Mouse (Mus musculus) hindbrain, embryonic 12.5 days (tissue): ENCODE results near the gene Slc12a6. TPM values are rescaled to one million over a fixed set of nuclear protein-coding genes. Genes with fewer than 3 reads are reported as not detected.

Experiments used
- ATAC-seq: fragments of 200-750 bp; cut with Nextera tagmentation; 2 replicates; pipeline ENCODE4 v1.8.0; 2017; ENCODE audit warnings: moderate TSS enrichment; ENCODE audit not compliant: low FRiP score
- H3K27ac ChIP-seq: fragments of 300-500 bp; sonication (generic); 2 replicates; pipeline ENCODE4 v1.5.1; 2016; ENCODE audit warnings: mild to moderate bottlenecking
- H3K27me3 ChIP-seq: fragments of 300-500 bp; sonication (generic); 2 replicates; pipeline ENCODE4 v1.6.1; 2016; ENCODE audit warnings: mild to moderate bottlenecking
- H3K36me3 ChIP-seq: fragments of 300-500 bp; sonication (generic); 2 replicates; pipeline ENCODE4 v1.6.1; 2016; ENCODE audit warnings: mild to moderate bottlenecking
- H3K4me1 ChIP-seq: fragments of 300-500 bp; sonication (generic); 2 replicates; pipeline ENCODE4 v1.6.1; 2016
- H3K4me2 ChIP-seq: fragments of 300-500 bp; sonication (generic); replicated peaks from 2 replicates; pipeline ENCODE4 v1.6.1; 2016; ENCODE audit warnings: mild to moderate bottlenecking
- H3K4me3 ChIP-seq: fragments of 300-500 bp; sonication (generic); 2 replicates; pipeline ENCODE4 v1.5.1; 2016; ENCODE audit warnings: mild to moderate bottlenecking
- H3K9ac ChIP-seq: fragments of 300-500 bp; sonication (generic); 2 replicates; pipeline ENCODE4 v1.6.1; 2016; ENCODE audit warnings: mild to moderate bottlenecking, moderate library complexity
- H3K9me3 ChIP-seq: fragments of 300-500 bp; sonication (generic); replicated peaks from 2 replicates; pipeline ENCODE4 v1.6.1; 2016; ENCODE audit warnings: mild to moderate bottlenecking
- whole genome bisulfite sequencing: fragments of 180-500 bp; shearing (Covaris S2); methylation state at CpG from one replicate; pipeline ENCODE4 v1.1.7; 2016; 5-methylcytosine and 5-hydroxymethylcytosine counted together
- polyA plus RNA-seq: library from polyadenylated mRNA; unstranded; fragments of >200 nt; fragmentation: Nextera tagmentation; extraction: Ambion mirVana; gene quantifications from 2 replicates; pipeline ENCODE4 v1.2.1, GENCODE M21; 2016

Slc12a6 gene
- polyA plus RNA-seq, 1 experiment from 2014 or later = 21.1 TPM

DNA sequence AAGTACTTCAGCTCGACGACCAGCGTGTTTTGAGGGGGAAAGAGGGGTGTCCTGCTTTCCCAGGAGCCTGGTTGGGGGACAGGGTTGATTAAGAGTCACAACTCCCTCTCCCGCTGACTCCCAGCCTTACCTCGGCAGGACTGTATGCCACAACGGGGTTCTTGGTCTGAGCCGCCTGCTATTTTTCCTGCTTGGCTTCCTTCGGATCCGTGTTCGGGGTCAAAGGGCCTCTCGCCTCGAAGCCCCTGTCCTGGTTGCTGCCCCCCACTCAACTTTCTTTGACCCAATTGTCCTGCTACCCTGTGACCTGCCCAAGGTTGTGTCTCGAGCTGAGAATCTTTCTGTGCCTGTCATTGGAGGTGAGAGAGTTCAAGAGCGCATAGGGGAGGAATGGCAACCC, 23.8 kb upstream of the Slc12a6 start:
- WGBS = 83% methylated on average over 14 of the region's 14 CpGs
- ATAC-seq = no peak

DNA sequence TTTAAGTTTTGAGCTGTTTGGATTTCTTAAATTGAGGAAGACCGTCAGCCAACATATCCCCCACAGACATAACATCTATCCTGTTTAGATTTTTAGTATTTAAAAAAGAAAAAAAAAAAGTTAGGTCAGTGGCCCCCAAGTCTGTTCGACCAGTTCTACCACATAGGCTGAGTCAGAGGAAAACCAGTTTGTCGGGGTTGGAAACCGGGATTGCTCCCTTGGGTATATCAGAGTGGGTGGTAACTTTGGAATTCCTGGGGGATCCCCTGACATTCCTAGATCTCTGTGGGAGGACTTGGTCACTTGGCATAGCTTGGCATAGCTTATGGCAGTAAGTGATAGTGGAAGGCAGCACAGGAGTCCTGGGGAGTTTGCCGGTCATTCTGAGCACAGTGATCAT, 20.3 kb upstream of the Slc12a6 start:
- Histone ChIP-seq H3K27ac (no peak overlapping the region), H3K4me2 (no peak overlapping the region), H3K9ac (no peak overlapping the region), H3K27me3 (no peaks in the 10 kb centered on the region), H3K9me3 (no peaks in the 10 kb centered on the region), H3K36me3 (peaks cover 21% of the 10 kb centered on the region; the same call in 1 of the 2 replicates), H3K4me1 (peaks cover 9% of the 10 kb centered on the region), H3K4me3 (no peak overlapping the region)
- no peak for ATAC-seq
- whole genome bisulfite sequencing = 87% methylated on average over 5 of the region's 5 CpGs

More for the DNA sequence above, 23.8 kb upstream of the Slc12a6 start:
- peaks cover 21% of the 10 kb centered on the region; the same call in 1 of the 2 replicates for H3K36me3 ChIP-seq
- peaks cover 9% of the 10 kb centered on the region for H3K4me1 ChIP-seq
- no peak overlapping the region for H3K4me2 ChIP-seq
- H3K9ac ChIP-seq = no peak overlapping the region
- no peaks in the 10 kb centered on the region for H3K9me3 ChIP-seq
- peaks cover 7% of the 10 kb centered on the region; the same call in 1 of the 2 replicates for H3K27me3 ChIP-seq
- H3K4me3 ChIP-seq = no peak overlapping the region
- H3K27ac ChIP-seq = no peak overlapping the region

DNA sequence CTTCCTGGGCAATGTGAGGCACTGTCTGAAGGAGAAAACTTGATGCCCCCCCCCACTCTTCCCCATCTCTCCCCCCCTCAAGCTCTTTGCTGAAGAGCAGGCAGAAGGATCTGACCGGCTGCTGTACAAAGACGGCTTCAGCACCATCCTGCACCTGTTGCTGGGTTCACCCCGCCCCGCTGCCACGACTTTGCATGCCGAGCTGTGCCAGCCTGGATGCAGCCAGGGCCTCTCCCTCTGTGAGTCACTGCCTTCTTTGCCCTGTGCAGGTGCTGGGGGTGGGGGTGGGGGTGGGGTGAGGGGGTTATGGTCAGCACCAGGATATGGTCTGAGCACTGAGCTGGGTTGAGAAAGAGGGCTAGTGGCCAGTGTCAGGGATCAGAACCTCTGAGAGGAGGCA, 19.4 kb upstream of the Slc12a6 start:
- Histone ChIP-seq H3K9ac (no peak overlapping the region), H3K4me2 (no peak overlapping the region), H3K4me1 (peaks cover under 1% of the 10 kb centered on the region; the same call in 1 of the 2 replicates), H3K27me3 (no peaks in the 10 kb centered on the region), H3K36me3 (peaks cover 21% of the 10 kb centered on the region; the same call in 1 of the 2 replicates), H3K9me3 (no peaks in the 10 kb centered on the region), H3K4me3 (no peak overlapping the region), H3K27ac (no peak overlapping the region)
- WGBS = 87% methylated on average over 6 of the region's 6 CpGs
- ATAC-seq = no peak

DNA sequence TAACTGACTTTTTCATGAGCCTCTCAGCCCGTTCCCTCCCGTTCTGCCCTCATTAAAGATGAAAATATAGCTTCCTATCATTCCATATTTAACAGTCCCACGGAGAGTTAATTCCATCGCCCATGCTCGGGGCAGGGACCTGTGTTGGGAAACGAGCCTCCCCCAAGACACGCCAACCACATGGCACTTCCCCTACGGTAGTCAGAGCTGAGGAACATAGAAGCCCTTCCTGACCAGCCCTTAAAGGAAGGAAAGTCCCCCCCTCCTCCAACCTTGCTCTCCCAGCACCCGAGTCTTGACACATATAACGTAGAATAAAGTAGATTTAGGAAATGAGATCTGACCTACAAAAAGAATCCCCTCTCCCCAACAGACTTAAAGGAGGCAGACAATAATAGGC, 18.3 kb upstream of the Slc12a6 start:
- WGBS = 84% methylated on average over 10 of the region's 10 CpGs
- H3K4me3 ChIP-seq = no peak overlapping the region
- H3K4me1 ChIP-seq = no peaks in the 10 kb centered on the region
- ATAC-seq = no peak
- no peak overlapping the region for H3K4me2 ChIP-seq
- H3K9me3 ChIP-seq = no peaks in the 10 kb centered on the region
- no peaks in the 10 kb centered on the region for H3K27me3 ChIP-seq
- no peak overlapping the region for H3K27ac ChIP-seq
- peaks cover 21% of the 10 kb centered on the region; the same call in 1 of the 2 replicates for H3K36me3 ChIP-seq
- no peak overlapping the region for H3K9ac ChIP-seq

DNA sequence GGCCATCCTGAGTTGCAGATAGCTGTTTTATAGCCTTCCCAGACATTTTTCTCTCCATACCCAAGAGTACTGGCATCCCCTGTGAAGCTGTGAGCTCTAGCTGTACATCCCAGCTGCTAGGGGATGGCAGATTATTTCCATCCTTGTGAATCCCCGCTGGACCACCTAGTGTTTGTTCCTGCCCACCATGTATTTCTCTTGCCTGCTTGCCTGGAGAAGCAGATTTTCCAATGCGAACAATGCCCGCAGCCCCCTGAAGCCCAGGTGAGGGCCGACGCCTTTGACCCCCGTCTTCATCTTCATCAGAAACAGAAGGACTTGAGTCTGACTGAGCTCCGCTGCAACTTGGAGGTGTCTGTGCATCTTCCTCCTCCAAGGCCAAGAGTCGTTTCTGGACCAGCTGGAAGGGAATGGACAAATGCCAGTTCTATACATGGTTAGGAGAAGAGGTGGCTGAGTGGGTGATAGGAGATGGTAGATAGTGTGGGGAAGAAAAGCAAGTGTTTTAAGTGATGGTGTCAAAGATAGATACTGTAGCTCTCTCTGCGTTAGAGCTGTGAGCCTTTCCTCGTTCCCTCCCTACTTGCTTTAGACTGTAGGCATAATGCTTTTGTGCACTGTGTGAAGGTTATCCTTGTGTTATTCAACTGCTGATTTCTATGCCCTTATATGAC, 15.7 kb upstream of the Slc12a6 start:
- Histone ChIP-seq H3K27me3 (no peaks in the 10 kb centered on the region), H3K4me1 (no peaks in the 10 kb centered on the region), H3K36me3 (0 out of 2 replicates have a peak, but pooled peaks cover 10% of the 10 kb centered on the region), H3K27ac (no peak overlapping the region), H3K9ac (no peak overlapping the region), H3K9me3 (no peaks in the 10 kb centered on the region), H3K4me2 (no peak overlapping the region), H3K4me3 (no peak overlapping the region)
- WGBS = 93% methylated on average over 10 of the region's 10 CpGs
- ATAC-seq = no peak

DNA sequence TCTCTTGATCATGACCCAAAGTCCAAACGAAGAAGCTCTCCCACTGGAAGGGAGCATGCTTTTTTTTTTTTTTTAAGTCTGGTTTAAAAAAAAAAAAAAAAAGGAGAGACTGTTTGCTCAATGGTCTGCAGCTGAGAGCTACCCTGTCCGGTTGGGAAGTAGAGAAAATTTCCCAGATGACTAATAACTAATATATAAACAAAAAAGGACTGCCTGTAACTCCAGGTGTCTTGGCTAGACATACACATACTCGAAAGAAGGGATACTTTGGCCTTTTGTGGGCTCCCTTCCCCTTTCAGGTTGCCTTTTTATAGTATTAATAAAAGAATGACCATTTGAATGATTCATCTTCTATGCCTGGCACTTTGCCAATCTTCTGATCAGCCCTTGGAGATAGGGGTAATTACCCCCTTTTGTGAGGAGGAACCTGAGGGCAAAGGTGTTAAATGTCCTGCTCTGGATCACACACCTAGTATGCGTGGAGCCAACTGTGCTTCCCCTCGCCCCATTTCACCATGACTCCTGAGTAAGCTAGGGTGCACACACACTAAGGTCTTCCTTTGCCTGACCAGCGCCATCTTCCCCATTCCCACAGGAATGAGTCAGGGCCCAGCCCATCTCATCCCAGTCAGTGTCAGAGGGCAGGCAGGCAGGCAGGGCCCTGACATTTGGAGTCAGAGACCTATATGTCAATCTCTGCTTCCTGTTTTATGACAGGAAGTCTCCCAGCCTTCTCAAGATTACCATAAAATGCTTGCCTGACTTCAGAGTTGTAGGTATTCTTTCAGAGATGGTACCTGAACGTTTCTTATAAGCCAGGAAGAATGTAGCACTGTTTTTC, 10.7 kb upstream of the Slc12a6 start:
- Histone ChIP-seq H3K4me1 (no peaks in the 10 kb centered on the region), H3K9ac (no peak overlapping the region), H3K4me2 (no peak overlapping the region), H3K27me3 (no peaks in the 10 kb centered on the region), H3K4me3 (no peak overlapping the region), H3K36me3 (no peaks in the 10 kb centered on the region), H3K27ac (no peak overlapping the region), H3K9me3 (no peaks in the 10 kb centered on the region)
- 71% methylated on average over 7 of the region's 7 CpGs for WGBS
- no peak for ATAC-seq

DNA sequence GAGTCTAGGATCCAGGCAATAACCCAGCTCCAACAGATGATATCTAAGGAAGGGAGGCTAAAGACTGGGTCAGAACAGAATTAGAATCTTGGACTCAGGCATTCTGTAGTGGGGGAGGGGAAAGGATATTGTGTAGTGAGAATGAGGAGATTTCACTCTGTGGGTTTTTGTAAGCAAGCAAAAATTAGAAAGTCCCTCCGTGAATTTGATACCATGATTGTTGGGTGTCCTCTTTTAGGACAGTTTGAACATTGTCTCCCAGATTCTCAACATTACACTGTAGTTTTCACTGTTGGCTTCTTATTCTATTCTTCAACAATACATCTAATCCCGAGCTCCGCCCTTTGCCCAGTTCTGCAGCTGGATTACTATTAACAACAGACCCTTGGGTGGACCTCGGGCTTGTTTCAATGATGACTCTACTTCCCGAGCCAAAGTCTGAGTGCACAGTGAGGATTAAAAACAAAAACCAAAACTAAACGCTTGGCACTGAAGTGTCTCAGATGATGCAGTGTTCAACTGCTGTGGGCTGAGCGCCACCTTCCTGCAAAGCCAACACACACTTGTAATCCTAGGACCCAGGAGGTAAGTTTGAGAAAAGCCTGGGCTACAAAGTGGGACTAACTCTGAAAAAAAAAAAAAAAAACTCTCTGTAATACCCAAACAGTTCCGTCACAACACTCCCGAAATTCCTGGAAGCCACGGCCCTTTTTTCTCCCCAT, 6.2 kb upstream of the Slc12a6 start, which contains the start of gene Nutm1:
Gene Nutm1 (minus strand): TSS at position 51 of the 722 bp plus-strand sequence.
- H3K9me3 ChIP-seq = no peaks in the 10 kb centered on the region
- H3K27ac ChIP-seq = no peak within 1 kb of the TSS
- H3K27me3 ChIP-seq = no peaks in the 10 kb centered on the region
- H3K4me3 ChIP-seq = no peak within 1 kb of the TSS
- no peak within 1 kb of the TSS for H3K4me2 ChIP-seq
- 78% methylated on average over 10 of the region's 10 CpGs for WGBS
- H3K36me3 ChIP-seq = no peaks in the 10 kb centered on the region
- ATAC-seq = no peak
- H3K9ac ChIP-seq = no peak within 1 kb of the TSS
- H3K4me1 ChIP-seq = peaks cover 11% of the 10 kb centered on the region

DNA sequence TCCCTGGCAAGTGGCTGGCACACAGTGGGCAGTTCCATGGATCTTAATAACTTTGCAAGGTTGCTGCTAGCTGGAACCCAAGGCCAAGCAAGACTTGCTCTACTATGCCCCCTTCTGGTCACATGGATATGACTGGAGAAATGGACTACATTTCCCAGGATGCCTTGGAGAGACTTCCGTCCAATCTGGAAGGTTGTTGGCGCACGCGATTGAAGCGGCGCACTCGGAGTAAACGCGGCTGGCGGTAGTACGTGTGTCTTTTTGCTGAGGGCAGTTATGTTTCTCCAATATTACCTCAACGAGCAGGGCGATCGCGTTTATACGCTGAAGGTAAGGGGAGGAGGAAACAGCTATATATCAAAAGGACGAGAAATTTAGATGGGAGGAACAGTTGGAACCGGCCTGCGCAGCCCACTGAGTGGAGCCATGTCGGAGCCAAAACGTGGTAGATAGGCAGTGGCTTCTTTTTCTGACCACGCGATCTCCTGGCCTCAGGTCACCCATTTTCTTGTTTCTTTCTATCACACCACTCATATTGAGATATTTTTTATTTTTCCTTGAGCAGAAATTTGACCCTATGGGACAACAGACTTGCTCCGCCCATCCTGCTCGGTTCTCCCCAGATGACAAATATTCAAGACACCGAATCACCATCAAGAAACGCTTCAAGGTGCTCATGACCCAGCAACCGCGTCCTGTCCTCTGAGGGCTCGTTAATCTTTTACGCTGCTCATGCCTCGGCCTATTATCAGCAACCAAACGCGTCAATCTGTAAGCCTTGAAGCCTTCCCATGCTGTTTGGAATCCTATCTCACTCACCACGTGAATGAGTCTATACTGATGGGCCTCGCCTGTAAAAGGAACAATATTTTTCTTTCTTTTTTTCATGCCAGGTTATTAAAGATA, 3.6 kb upstream of the Slc12a6 start, which contains the start of gene Nop10:
Gene Nop10 (plus strand): TSS at position 179 of the 906 bp plus-strand sequence.
- Histone ChIP-seq H3K4me3 (peak within 1 kb of the TSS; percentile 58), H3K9ac (peak within 1 kb of the TSS; percentile 62), H3K4me2 (peak within 1 kb of the TSS; percentile 68), H3K36me3 (no peaks in the 10 kb centered on the region), H3K27me3 (no peaks in the 10 kb centered on the region), H3K9me3 (no peaks in the 10 kb centered on the region), H3K4me1 (peaks cover 19% of the 10 kb centered on the region), H3K27ac (peak within 1 kb of the TSS; percentile 74)
- under 1% methylated on average over 36 of the region's 36 CpGs for WGBS
- peak; percentile 61 for ATAC-seq

DNA sequence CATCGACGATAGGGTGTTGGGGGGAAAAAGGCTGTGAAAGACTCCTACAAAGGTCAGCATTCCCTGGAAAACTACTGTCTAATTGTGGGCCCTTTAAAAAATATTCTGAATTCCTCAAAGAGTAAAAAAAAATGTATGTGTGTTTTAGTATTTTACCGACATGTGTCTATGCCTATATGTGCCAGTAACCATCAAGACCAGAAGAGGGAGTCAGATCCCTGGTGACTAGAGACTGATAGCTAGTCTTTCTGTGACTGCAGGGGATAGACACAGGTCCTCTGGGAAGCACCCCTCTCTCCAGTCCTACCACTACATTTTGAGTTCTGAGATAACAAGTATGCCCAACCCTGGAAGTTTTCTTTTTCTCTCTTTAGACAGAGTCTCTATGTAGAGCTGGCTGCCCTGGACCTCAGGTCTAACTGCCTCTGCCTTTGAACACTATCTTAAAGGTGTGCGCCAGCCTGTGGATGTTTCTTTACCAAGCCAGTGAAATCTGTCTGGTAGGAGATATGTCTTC, 2.8 kb upstream of the Slc12a6 start:
- H3K9me3 ChIP-seq = no peaks in the 10 kb centered on the region
- H3K4me2 ChIP-seq = peak overlapping the region; percentile 68
- peak overlapping the region; percentile 62; the same call in 1 of the 2 replicates for H3K9ac ChIP-seq
- ATAC-seq = no peak
- no peaks in the 10 kb centered on the region for H3K27me3 ChIP-seq
- no peak overlapping the region for H3K27ac ChIP-seq
- no peaks in the 10 kb centered on the region for H3K36me3 ChIP-seq
- WGBS = 38% methylated on average over 4 of the region's 4 CpGs
- H3K4me1 ChIP-seq = peaks cover 26% of the 10 kb centered on the region
- peak overlapping the region; percentile 58 for H3K4me3 ChIP-seq

DNA sequence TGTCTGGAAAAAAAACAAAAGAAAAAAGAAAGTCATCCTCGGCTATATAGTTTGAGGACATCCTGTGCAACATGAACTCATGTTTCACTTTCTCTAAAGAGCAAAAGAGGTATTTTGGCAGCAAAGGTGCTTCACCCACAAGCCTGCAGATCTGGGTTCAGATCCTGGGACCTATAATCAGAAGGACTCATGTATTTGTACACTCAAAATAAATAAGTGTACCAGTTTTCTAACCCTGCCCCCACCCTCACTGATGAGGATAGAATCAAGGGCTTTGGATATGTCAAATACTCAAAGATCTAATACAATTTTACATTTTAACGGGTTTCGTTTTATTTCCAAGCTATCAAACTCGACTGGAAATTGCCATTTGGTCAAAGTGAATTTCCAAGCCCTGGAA, 1.3 kb upstream of the Slc12a6 start:
- no peak for ATAC-seq
- peaks cover 32% of the 10 kb centered on the region for H3K4me1 ChIP-seq
- no peaks in the 10 kb centered on the region for H3K27me3 ChIP-seq
- H3K4me3 ChIP-seq = no peak overlapping the region
- no peaks in the 10 kb centered on the region for H3K36me3 ChIP-seq
- H3K9me3 ChIP-seq = no peaks in the 10 kb centered on the region
- no peak overlapping the region for H3K9ac ChIP-seq
- no peak overlapping the region for H3K4me2 ChIP-seq
- H3K27ac ChIP-seq = no peak overlapping the region
- 86% methylated on average over 4 of the region's 4 CpGs for WGBS

DNA sequence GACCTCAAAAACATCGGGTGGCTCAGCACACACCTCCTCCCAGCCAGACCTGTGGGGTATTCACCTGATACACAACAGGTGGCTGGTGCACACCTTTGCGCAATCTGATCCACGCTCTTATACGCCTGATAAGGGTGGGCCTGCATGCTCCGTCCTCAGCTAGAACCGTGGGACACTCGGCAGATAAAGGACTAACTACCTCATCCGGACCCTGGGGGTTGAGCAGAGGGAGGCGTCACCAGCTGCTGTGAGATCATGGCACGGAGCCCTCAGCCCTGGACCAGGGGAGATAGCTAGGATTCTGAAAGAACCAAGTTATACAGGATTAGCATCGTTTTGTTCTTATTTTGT, 592 bp downstream of the Slc12a6 start, which contains the start of gene Gm21985:
Gene Gm21985 (plus strand): TSS at position 73 of the 351 bp plus-strand sequence.
- peaks cover 35% of the 10 kb centered on the region for H3K4me1 ChIP-seq
- H3K36me3 ChIP-seq = no peaks in the 10 kb centered on the region
- H3K27me3 ChIP-seq = no peaks in the 10 kb centered on the region
- peak within 1 kb of the TSS; percentile 81 for H3K9ac ChIP-seq
- H3K27ac ChIP-seq = peak within 1 kb of the TSS; percentile 96
- peak within 1 kb of the TSS; percentile 92 for H3K4me2 ChIP-seq
- no peaks in the 10 kb centered on the region for H3K9me3 ChIP-seq
- WGBS = 3% methylated on average over 11 of the region's 11 CpGs
- ATAC-seq = peak; percentile 43
- H3K4me3 ChIP-seq = peak within 1 kb of the TSS; percentile 82
